Mouse (Mus musculus): ENCODE data around the gene Serpina3i.

DNA sequence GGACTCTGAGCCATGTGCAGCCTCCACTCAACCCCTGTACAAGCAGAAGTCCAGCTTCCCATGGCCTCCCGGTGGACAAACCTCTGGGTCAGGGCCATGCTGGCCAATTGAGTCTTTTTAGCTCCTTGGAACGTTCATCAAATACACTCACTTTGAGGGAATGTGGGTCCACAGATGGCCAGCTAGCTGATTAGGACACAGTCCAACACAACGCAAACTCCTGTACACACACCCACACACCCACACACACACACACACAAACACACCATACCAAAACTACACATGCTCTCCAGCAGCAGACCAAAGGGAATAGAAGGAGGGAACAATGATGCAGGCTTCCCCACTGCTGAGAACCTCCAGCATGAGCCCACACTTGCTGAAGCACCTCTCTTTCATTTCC, 17.3 kb upstream of the Serpina3i start:
- TF ChIP-seq CTCF (IDR thresholded peaks at IDR 0.05; ENCODE audit: low read depth, low read length) (no peak), POLR2AphosphoS5 (IDR thresholded peaks at IDR 0.05; ENCODE audit: insufficient replicate concordance, low read depth, low read length) (no peak)
